Mouse (Mus musculus) midbrain, embryonic 13.5 days (tissue): ENCODE results near the gene Ccnd3. TPM values are rescaled to one million over a fixed set of nuclear protein-coding genes. Genes with fewer than 3 reads are reported as not detected.
A peak's percentile ranks its signal among the peaks of the same experiment; 100 is the strongest.

ENCODE experiments used
- ATAC-seq: fragments of 200-750 bp; cut with Nextera tagmentation; 2 replicates; pipeline ENCODE4 v1.8.0; 2017; ENCODE audit warnings: mild to moderate bottlenecking, moderate TSS enrichment, moderate library complexity
- H3K27ac ChIP-seq: fragments of 300-500 bp; sonication (generic); 2 replicates; pipeline ENCODE4 v1.5.1; 2015; ENCODE audit warnings: inconsistent platforms, mild to moderate bottlenecking, moderate library complexity
- H3K27me3 ChIP-seq: fragments of 300-500 bp; sonication (generic); 2 replicates; pipeline ENCODE4 v1.6.1; 2015; ENCODE audit warnings: mild to moderate bottlenecking, inconsistent platforms
- H3K36me3 ChIP-seq: fragments of 300-500 bp; sonication (generic); 2 replicates; pipeline ENCODE4 v1.6.1; 2015; ENCODE audit warnings: mild to moderate bottlenecking, inconsistent platforms
- H3K4me1 ChIP-seq: fragments of 300-500 bp; sonication (generic); replicated peaks from 2 replicates; pipeline ENCODE4 v1.6.1; 2015; ENCODE audit warnings: inconsistent platforms
- H3K4me2 ChIP-seq: fragments of 300-500 bp; sonication (generic); replicated peaks from 2 replicates; pipeline ENCODE4 v1.6.1; 2015; ENCODE audit warnings: moderate library complexity, mild to moderate bottlenecking, inconsistent platforms
- H3K4me3 ChIP-seq: fragments of 300-500 bp; sonication (generic); replicated peaks from 2 replicates; pipeline ENCODE4 v1.5.1; 2015; ENCODE audit warnings: mild to moderate bottlenecking, inconsistent platforms
- H3K9ac ChIP-seq: fragments of 300-500 bp; sonication (generic); replicated peaks from 2 replicates; pipeline ENCODE4 v1.6.1; 2015; ENCODE audit warnings: mild to moderate bottlenecking, inconsistent platforms
- H3K9me3 ChIP-seq: fragments of 300-500 bp; sonication (generic); 2 replicates; pipeline ENCODE4 v1.6.1; 2016; ENCODE audit warnings: mild to moderate bottlenecking, inconsistent platforms
- WGBS: fragments of 180-500 bp; shearing (Covaris S2); methylation state at CpG from one replicate; pipeline ENCODE4 v1.1.7; 2015; 5-methylcytosine and 5-hydroxymethylcytosine counted together
- polyA plus RNA-seq: library from polyadenylated mRNA; unstranded; fragments of >200 nt; fragmentation: Nextera tagmentation; extraction: Ambion mirVana; gene quantifications from 2 replicates; pipeline ENCODE4 v1.2.1, GENCODE M21; 2015

Gene Ccnd3
- polyA plus RNA-seq, 1 experiment from 2014 or later: 71.4 TPM

DNA sequence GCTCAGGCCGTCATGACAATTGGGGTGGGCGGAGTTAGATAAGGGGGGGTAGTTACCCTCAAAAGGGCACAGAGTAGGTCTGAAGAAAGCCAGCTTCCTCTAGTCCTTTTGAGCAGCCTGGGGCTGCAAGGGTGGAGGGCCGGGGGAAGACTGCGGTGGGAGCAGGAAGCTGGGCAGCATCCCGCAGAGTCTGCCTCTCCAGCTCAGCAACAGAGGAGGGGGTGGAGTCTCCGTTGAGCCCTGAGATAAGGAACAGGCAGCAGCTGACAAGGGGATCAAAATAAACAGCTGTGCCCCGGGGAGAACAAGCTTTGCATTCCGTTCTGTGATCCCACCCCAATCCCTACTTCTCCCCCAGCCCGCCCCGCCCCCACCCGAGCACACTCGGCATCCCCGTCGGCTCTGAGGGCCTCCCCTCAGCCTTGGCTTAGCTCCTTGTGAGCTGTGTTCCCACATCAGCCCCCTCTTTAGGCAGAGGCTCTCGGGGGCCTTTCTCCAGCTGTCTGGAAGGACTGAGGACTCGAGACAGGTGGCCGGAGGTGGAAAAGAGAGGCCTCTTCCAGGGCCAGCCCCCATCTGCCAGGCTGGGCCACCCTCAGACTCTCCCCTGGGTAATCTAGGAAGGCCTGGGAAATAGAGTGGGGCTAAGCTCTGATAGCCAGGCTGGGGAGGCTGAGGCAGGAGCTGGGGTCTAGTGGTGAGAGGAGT lies 16.9 kb downstream of the Ccnd3 start:
- H3K4me3 ChIP-seq: peak overlapping the region; percentile 11; the same call in 1 of the 2 replicates
- no peaks in the 10 kb centered on the region for H3K36me3 ChIP-seq
- ATAC-seq: peak; percentile 94
- H3K27ac ChIP-seq: peak overlapping the region; percentile 89
- H3K4me1 ChIP-seq: peaks cover 32% of the 10 kb centered on the region
- peak overlapping the region; percentile 52 for H3K9ac ChIP-seq
- H3K27me3 ChIP-seq: no peaks in the 10 kb centered on the region
- WGBS: 3% methylated on average over 17 of the region's 17 CpGs
- H3K4me2 ChIP-seq: peak overlapping the region; percentile 47
- no peaks in the 10 kb centered on the region for H3K9me3 ChIP-seq

- ATAC-seq: no peak; the same call in 1 of the 2 replicates
- peaks cover 34% of the 10 kb centered on the region for H3K4me1 ChIP-seq
- no peaks in the 10 kb centered on the region for H3K36me3 ChIP-seq
- peak overlapping the region; percentile 89 for H3K27ac ChIP-seq
- H3K9ac ChIP-seq: no peak overlapping the region
- H3K27me3 ChIP-seq: no peaks in the 10 kb centered on the region
- 71% methylated on average over 4 of the region's 4 CpGs for WGBS
- no peak overlapping the region for H3K4me2 ChIP-seq
- H3K4me3 ChIP-seq: no peak overlapping the region
- no peaks in the 10 kb centered on the region for H3K9me3 ChIP-seq
Measured at GRCm38 (mm10) chr17:47522536-47522935, 17.7 kb downstream of the Ccnd3 start.

GRCm38 (mm10) chr17:47523211-47523682 lies 18.4 kb downstream of the Ccnd3 start:
- WGBS: 58% methylated on average over 18 of the region's 18 CpGs

GRCm38 (mm10) chr17:47524055-47524454 lies 19.2 kb downstream of the Ccnd3 start:
- Histone ChIP-seq H3K4me3 (no peak overlapping the region), H3K4me1 (peaks cover 39% of the 10 kb centered on the region), H3K27me3 (no peaks in the 10 kb centered on the region), H3K9ac (no peak overlapping the region), H3K36me3 (no peaks in the 10 kb centered on the region), H3K27ac (no peak overlapping the region), H3K9me3 (no peaks in the 10 kb centered on the region), H3K4me2 (no peak overlapping the region)
- ATAC-seq: no peak
- 84% methylated on average over 8 of the region's 8 CpGs for WGBS

More at GRCm38 (mm10) chr17:47523211-47523682, 18.4 kb downstream of the Ccnd3 start:
- no peak for ATAC-seq
- no peaks in the 10 kb centered on the region for H3K27me3 ChIP-seq
- H3K27ac ChIP-seq: peak overlapping the region; percentile 89; the same call in 1 of the 2 replicates
- H3K36me3 ChIP-seq: no peaks in the 10 kb centered on the region
- no peak overlapping the region; the same call in 1 of the 2 replicates for H3K9ac ChIP-seq
- peaks cover 35% of the 10 kb centered on the region for H3K4me1 ChIP-seq
- H3K9me3 ChIP-seq: no peaks in the 10 kb centered on the region
- no peak overlapping the region for H3K4me3 ChIP-seq
- H3K4me2 ChIP-seq: no peak overlapping the region

DNA sequence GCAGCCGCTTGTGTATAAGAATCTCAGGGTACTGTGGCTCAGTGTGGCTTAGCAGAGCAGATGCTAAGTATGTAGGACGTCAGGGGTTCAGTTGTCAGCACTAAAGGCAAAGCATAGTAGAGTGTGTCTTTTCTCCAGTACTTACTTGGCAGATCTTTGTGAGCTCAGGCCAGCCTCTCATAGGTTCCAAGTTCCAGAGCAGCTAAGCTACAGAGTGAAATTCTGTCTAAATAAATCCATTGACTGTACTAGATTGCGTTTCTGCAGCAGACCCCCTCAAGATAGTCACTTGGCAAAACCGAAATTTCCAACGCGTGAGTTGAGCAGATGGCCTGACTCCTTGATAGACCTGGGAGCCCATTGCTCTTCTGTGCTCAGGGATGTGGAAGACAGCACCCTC lies 20.1 kb downstream of the Ccnd3 start:
- Histone ChIP-seq H3K4me2 (no peak overlapping the region), H3K27ac (no peak overlapping the region), H3K4me3 (no peak overlapping the region), H3K27me3 (no peaks in the 10 kb centered on the region), H3K9ac (no peak overlapping the region), H3K4me1 (peaks cover 40% of the 10 kb centered on the region), H3K9me3 (no peaks in the 10 kb centered on the region), H3K36me3 (no peaks in the 10 kb centered on the region)
- no peak for ATAC-seq
- 93% methylated on average over 6 of the region's 6 CpGs for WGBS

GRCm38 (mm10) chr17:47526856-47527520 lies 22.1 kb downstream of the Ccnd3 start:
- Histone ChIP-seq H3K36me3 (no peaks in the 10 kb centered on the region), H3K27me3 (no peaks in the 10 kb centered on the region), H3K27ac (peak overlapping the region; percentile 63; the same call in 1 of the 2 replicates), H3K4me2 (no peak overlapping the region), H3K4me3 (no peak overlapping the region), H3K9me3 (no peaks in the 10 kb centered on the region), H3K9ac (no peak overlapping the region), H3K4me1 (peaks cover 32% of the 10 kb centered on the region)
- no peak for ATAC-seq
- WGBS: 89% methylated on average over 17 of the region's 17 CpGs

DNA sequence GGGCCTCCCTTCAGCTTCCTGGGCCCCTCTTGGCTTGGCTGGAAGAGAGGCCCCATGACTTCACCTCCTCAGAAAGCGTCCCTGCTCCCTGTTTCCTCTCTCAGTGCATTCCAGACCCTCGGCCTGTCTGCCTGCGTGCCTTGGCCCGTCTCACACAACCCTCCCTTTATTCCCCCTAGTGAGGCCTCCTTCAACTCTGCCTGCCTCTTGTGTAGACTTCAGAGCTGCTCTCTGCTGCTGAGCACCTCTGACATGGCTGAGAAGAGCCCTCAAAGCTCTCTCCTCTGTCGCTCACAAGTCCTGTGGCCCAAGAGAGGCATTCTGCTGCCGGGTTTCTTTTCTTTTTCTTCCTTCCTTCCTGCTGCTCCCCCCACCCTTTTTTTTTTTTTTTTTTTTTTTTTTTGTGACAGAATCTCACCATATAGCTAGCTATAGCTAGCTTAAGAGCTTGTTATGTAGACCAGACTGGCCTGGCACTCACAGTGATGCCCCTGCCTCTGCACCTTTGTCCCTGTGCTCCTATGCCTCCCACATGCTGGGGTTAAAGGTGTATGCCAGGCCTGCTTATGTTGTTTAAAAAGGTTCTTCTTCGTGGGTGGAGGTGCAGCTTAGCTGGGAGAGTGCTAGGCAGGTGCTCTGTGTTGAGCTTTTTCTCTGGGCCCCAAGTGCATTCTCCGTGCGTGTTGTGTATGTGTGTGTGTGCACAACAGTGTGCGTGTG lies 22.9 kb downstream of the Ccnd3 start:
- H3K27ac ChIP-seq: peak overlapping the region; percentile 63
- peaks cover 24% of the 10 kb centered on the region for H3K4me1 ChIP-seq
- 43% methylated on average over 10 of the region's 10 CpGs for WGBS
- H3K4me3 ChIP-seq: no peak overlapping the region
- H3K9ac ChIP-seq: no peak overlapping the region
- no peaks in the 10 kb centered on the region for H3K27me3 ChIP-seq
- H3K4me2 ChIP-seq: no peak overlapping the region
- H3K9me3 ChIP-seq: no peaks in the 10 kb centered on the region
- ATAC-seq: peak; percentile 35
- no peaks in the 10 kb centered on the region for H3K36me3 ChIP-seq

DNA sequence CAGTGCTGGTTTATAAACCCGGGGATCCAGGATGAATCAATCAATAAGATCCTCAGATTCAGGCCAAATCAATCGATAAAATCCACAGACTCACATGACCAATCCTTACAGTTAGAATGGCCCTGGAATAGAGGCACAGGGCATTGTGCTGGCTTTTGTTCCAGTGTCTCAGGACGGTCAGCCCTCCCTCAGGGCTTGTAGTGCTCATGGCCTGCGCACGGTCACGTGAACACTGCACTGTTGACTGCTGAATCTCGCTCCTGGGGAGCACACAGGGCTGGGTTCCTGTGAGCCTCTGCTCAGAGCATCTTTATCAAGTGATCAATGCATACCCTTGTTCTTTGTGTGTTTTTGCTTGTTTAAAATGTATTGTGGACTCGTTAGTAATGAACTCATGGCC lies 24.1 kb downstream of the Ccnd3 start:
- WGBS: 58% methylated on average over 8 of the region's 8 CpGs
- Histone ChIP-seq H3K4me3 (no peak overlapping the region), H3K27me3 (no peaks in the 10 kb centered on the region), H3K36me3 (no peaks in the 10 kb centered on the region), H3K4me1 (peaks cover 15% of the 10 kb centered on the region), H3K4me2 (no peak overlapping the region), H3K27ac (no peak overlapping the region), H3K9me3 (no peaks in the 10 kb centered on the region), H3K9ac (no peak overlapping the region)
- peak; percentile 63 for ATAC-seq

DNA sequence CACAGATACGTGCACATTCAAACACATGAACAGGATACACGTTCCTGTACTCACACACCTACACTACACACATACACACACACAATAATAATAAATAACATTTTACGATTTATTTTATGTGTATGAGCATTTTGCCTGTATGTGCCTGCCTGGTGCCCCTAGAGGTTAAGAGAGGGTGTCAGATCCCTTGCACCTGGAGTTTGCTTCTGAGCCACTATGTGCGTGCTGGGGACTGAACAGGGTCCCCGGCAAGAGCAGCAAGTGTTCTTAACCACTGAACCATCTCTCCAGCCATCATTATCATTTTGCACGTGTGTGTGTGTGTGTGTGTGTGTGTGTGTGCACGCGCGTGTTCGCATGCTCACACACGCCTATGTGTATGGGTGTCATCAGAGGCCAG lies 24.7 kb downstream of the Ccnd3 start:
- H3K4me3 ChIP-seq: no peak overlapping the region
- H3K9ac ChIP-seq: no peak overlapping the region
- H3K36me3 ChIP-seq: no peaks in the 10 kb centered on the region
- 94% methylated on average over 11 of the region's 11 CpGs for WGBS
- no peaks in the 10 kb centered on the region for H3K27me3 ChIP-seq
- H3K4me2 ChIP-seq: no peak overlapping the region
- no peak for ATAC-seq
- no peaks in the 10 kb centered on the region for H3K9me3 ChIP-seq
- no peak overlapping the region for H3K27ac ChIP-seq
- H3K4me1 ChIP-seq: peaks cover 15% of the 10 kb centered on the region

DNA sequence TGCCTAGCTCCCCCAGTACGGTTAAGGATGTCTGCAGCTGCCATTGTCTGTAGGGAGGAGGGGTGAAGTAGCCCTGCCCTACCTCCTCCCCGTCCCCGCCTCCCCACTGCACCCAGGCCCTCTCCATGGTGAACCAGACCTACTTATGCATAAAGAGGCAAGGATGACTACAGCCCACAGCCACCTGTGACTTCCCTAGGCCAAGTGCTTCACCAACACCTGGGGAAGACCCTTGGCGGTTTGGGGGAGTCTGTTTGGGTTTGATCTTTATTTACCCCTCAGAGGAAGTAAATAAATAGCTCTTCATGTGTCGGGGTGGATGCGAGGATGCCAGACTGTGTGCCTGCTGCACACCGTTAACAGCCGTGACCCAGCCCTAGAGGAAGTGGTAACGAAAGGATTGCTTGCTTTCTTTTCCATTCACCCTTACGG lies 26.6 kb downstream of the Ccnd3 start:
- Histone ChIP-seq H3K27ac (no peak overlapping the region), H3K9me3 (no peaks in the 10 kb centered on the region), H3K36me3 (no peaks in the 10 kb centered on the region), H3K27me3 (no peaks in the 10 kb centered on the region), H3K4me3 (no peak overlapping the region), H3K9ac (no peak overlapping the region), H3K4me1 (peaks cover 15% of the 10 kb centered on the region), H3K4me2 (no peak overlapping the region)
- 55% methylated on average over 10 of the region's 10 CpGs for WGBS
- no peak for ATAC-seq

- Histone ChIP-seq H3K4me1 (peaks cover 14% of the 10 kb centered on the region), H3K9me3 (no peaks in the 10 kb centered on the region), H3K27ac (no peak overlapping the region), H3K9ac (no peak overlapping the region), H3K36me3 (no peaks in the 10 kb centered on the region), H3K4me2 (no peak overlapping the region), H3K27me3 (no peaks in the 10 kb centered on the region), H3K4me3 (no peak overlapping the region)
- ATAC-seq: no peak
- 92% methylated on average over 5 of the region's 5 CpGs for WGBS
Measured at GRCm38 (mm10) chr17:47532364-47532763, 27.5 kb downstream of the Ccnd3 start.

GRCm38 (mm10) chr17:47533691-47534090 lies 28.8 kb downstream of the Ccnd3 start:
- 95% methylated on average over 13 of the region's 13 CpGs for WGBS
- Histone ChIP-seq H3K9me3 (no peaks in the 10 kb centered on the region), H3K9ac (no peak overlapping the region), H3K27me3 (no peaks in the 10 kb centered on the region), H3K4me3 (no peak overlapping the region), H3K27ac (no peak overlapping the region), H3K36me3 (no peaks in the 10 kb centered on the region), H3K4me2 (no peak overlapping the region), H3K4me1 (peaks cover 4% of the 10 kb centered on the region)
- no peak for ATAC-seq
